In genomic region chr12:55299336-55299735, GRCm38 (mm10) we compare ENCODE assay signal across 9 mouse cellular contexts. TPM values are rescaled to one million over a fixed set of nuclear protein-coding genes. Genes with fewer than 3 reads are reported as not detected.
DNase-seq lines count a peak whose midpoint lies in the region; ATAC-seq lines count a peak whose summit lies in the region.
"Had no signal": no experiment of that assay in that cellular context is flagged by ENCODE, and none has a peak within 500 bp of the region (broad histone marks: within the 10 kb centered on the region; RNA-seq: fewer than 3 reads in every experiment).

Gene 1110008L16Rik (plus strand): TSS chr12:55299577.

- H3K36me3 ChIP-seq in kidney, embryonic 14.5 days (ENCODE audit: control insufficient read depth, insufficient read depth, low read length), result peaks cover 40% of the 10 kb centered on the region
- peaks cover 41% of the 10 kb centered on the region for H3K36me3 ChIP-seq in forebrain, embryonic 12.5 days (replicated peaks)

- H3K4me2 ChIP-seq in kidney, embryonic 14.5 days (replicated peaks; ENCODE audit: low read depth, low read length), result no peak within 1 kb of the TSS
- H3K4me2 ChIP-seq in forebrain, embryonic 12.5 days, result no peak within 1 kb of the TSS

- H3K4me3 ChIP-seq in kidney, embryonic 14.5 days (ENCODE audit: low read length), result no peak within 1 kb of the TSS
- H3K4me3 ChIP-seq in forebrain, embryonic 12.5 days (replicated peaks), result no peak within 1 kb of the TSS
- H3K4me3 ChIP-seq: heart, embryonic 15.5 days had no signal

- no peak within 1 kb of the TSS for H3K9ac ChIP-seq in kidney, embryonic 14.5 days (ENCODE audit: low read depth, low read length)
- no peak within 1 kb of the TSS for H3K9ac ChIP-seq in forebrain, embryonic 12.5 days
- H3K9ac ChIP-seq: heart, embryonic 15.5 days had no signal

- no peak for DNase-seq in kidney, postnatal 10 days
- DNase-seq in adrenal gland, adult 2 months, result no peak
- DNase-seq in spleen, postnatal 14 days (ENCODE audit: low spot score in 2 of 2), result no peak
- no peak for DNase-seq in ovary, adult 18-20 months (ENCODE audit: low spot score)
- DNase-seq in layer of hippocampus, postnatal 36 days, result no peak

- no peaks in the 10 kb centered on the region for H3K27me3 ChIP-seq in kidney, embryonic 14.5 days (ENCODE audit: control insufficient read depth, insufficient read depth, low read length)
- no peaks in the 10 kb centered on the region for H3K27me3 ChIP-seq in forebrain, embryonic 12.5 days
- H3K27me3 ChIP-seq: heart, embryonic 15.5 days had no signal

- no peaks in the 10 kb centered on the region for H3K9me3 ChIP-seq in kidney, embryonic 14.5 days (ENCODE audit: control insufficient read depth, low read length)
- H3K9me3 ChIP-seq in forebrain, embryonic 12.5 days, result no peaks in the 10 kb centered on the region
- H3K9me3 ChIP-seq: heart, embryonic 15.5 days had no signal

- no peak within 1 kb of the TSS for H3K27ac ChIP-seq in kidney, embryonic 14.5 days (ENCODE audit: low read depth, low read length)
- H3K27ac ChIP-seq in forebrain, embryonic 12.5 days, result no peak within 1 kb of the TSS
- H3K27ac ChIP-seq: heart, embryonic 15.5 days had no signal

- no peak for ATAC-seq in kidney, embryonic 14.5 days (ENCODE audit: low FRiP score, low TSS enrichment)
- ATAC-seq in forebrain, embryonic 12.5 days (ENCODE audit: low FRiP score), result no peak
- peak; percentile 39 for ATAC-seq in megakaryocyte, adult 5-6 weeks (ENCODE audit: poor library complexity, severe bottlenecking)

- H3K4me1 ChIP-seq in kidney, embryonic 14.5 days (ENCODE audit: control insufficient read depth, insufficient read depth, low read length), result peaks cover 8% of the 10 kb centered on the region; the same call in 1 of the 2 replicates
- peaks cover 30% of the 10 kb centered on the region for H3K4me1 ChIP-seq in forebrain, embryonic 12.5 days

- 72% methylated on average over 5 of the region's 5 CpGs for WGBS in kidney, embryonic 14.5 days
- whole genome bisulfite sequencing in forebrain, embryonic 12.5 days, result 91% methylated on average over 5 of the region's 5 CpGs

RNA-seq across cellular contexts. Expression of gene 1110008L16Rik, which starts in this region (rescaled TPM):
- 14.0 and 17.9 TPM in 2 replicates for polyA plus RNA-seq in kidney, embryonic 14.5 days (2014; fragmentation: Nextera tagmentation; extraction: Ambion mirVana)
- total RNA-seq in adrenal gland, adult 2 months (2021), result 10 to 100 TPM; 18.0 to 20.7 TPM
- 3.1 and 4.5 TPM in 2 replicates for polyA plus RNA-seq in adrenal gland, adult 2 months (2012; rRNA removed)
- polyA plus RNA-seq in forebrain, embryonic 12.5 days (2016; fragmentation: Nextera tagmentation; extraction: Ambion mirVana), result 13.2 and 14.1 TPM in 2 replicates
- total RNA-seq in megakaryocyte, adult 5-6 weeks (2015), result 6.1 and 7.8 TPM in 2 replicates
- 5.0 and 6.5 TPM in 2 replicates for total RNA-seq in megakaryocyte, adult 5-6 weeks (2017)
- 1 to 10 TPM; 8.3 to 9.1 TPM for total RNA-seq in layer of hippocampus, postnatal 36 days (2021)
